Mouse (Mus musculus) midbrain, embryonic 10.5 days (tissue): Measurements from ENCODE around the gene Slc52a3. TPM values are rescaled to one million over a fixed set of nuclear protein-coding genes. Genes with fewer than 3 reads are reported as not detected.
A peak's percentile ranks its signal among the peaks of the same experiment; 100 is the strongest.
"Not testable (repeated sequence)": the region's sequence is repeated elsewhere in the genome, so short reads cannot be mapped to it uniquely, and the experiment has no call there.

ENCODE experiments used
- DNase-seq: peaks from one replicate; pipeline ENCODE4 v3.0.0-alpha.2; 2017; ENCODE audit warnings: low spot score
- H3K27ac ChIP-seq: fragments of 300-500 bp; sonication (generic); replicated peaks from 2 replicates; pipeline ENCODE4 v1.5.1; 2016; ENCODE audit warnings: mild to moderate bottlenecking
- H3K27me3 ChIP-seq: fragments of 300-500 bp; sonication (generic); 2 replicates; pipeline ENCODE4 v1.6.1; 2016; ENCODE audit warnings: low read depth, mild to moderate bottlenecking; ENCODE audit not compliant: poor library complexity, severe bottlenecking
- H3K36me3 ChIP-seq: fragments of 300-500 bp; sonication (generic); 2 replicates; pipeline ENCODE4 v1.6.1; 2016; ENCODE audit warnings: mild to moderate bottlenecking, moderate library complexity
- H3K4me1 ChIP-seq: fragments of 300-500 bp; sonication (generic); 2 replicates; pipeline ENCODE4 v1.6.1; 2016
- H3K4me3 ChIP-seq: fragments of 300-500 bp; sonication (generic); 2 replicates; pipeline ENCODE4 v1.5.1; 2016; ENCODE audit warnings: mild to moderate bottlenecking, moderate library complexity
- H3K9me3 ChIP-seq: fragments of 300-500 bp; sonication (generic); replicated peaks from 2 replicates; pipeline ENCODE4 v1.6.1; 2016; ENCODE audit warnings: mild to moderate bottlenecking
- WGBS: fragments of 180-500 bp; shearing (Covaris S2); methylation state at CpG from one replicate; pipeline ENCODE4 v1.1.7; 2016; 5-methylcytosine and 5-hydroxymethylcytosine counted together
- polyA plus RNA-seq: library from polyadenylated mRNA; unstranded; fragments of >200 nt; fragmentation: Nextera tagmentation; extraction: Ambion mirVana; gene quantifications from 2 replicates; pipeline ENCODE4 v1.2.1, GENCODE M21; 2016

Slc52a3 gene
- polyA plus RNA-seq, 1 experiment from 2014 or later, result 0.81 TPM

DNA sequence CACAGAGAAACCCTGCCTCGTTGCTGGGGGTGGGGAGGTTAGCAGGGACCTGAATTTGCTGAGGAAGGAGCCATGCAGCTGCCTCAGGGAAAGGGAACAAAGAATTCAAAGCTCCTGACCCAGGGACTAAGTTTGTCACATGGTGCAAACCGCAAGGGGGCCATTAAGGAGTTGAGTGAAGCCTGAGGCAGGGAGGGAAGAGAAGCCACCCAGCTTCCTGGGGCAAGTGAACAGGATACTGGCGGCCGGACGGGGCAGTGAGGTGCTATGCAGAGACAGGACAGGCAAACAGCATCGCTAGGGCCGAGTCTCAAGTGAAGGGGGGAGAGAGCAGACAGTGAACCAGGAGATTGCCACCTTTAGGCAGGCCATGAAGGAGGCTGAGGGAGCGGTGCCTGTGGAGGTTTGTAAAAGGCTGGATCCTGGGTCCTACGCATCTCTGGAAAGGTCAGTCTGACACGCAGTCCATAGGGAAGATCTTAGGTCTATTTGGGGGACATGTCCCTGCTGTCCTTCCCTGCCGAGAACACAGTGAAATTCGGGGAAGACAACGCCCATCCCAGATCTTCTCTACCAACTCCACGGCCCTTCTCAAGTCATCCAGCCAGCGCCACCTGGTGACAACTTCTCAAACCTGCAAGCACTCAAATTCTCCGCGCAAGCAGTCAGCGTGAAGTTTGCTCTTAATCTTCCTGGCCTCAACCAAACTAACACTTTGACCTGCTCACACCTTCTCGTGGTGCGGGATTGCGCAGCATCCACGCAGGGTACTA is 1.8 kb upstream of the Slc52a3 start:
- peak; percentile 77 for DNase-seq
- Histone ChIP-seq H3K27ac (0 out of 2 replicates have a peak overlapping the region, but pooled peaks have one; percentile 65), H3K9me3 (no peaks in the 10 kb centered on the region), H3K36me3 (no peaks in the 10 kb centered on the region), H3K4me3 (peak overlapping the region; percentile 38), H3K4me1 (peaks cover 32% of the 10 kb centered on the region), H3K27me3 (peaks cover 70% of the 10 kb centered on the region)
- 9% methylated on average over 22 of the region's 22 CpGs for WGBS

DNA sequence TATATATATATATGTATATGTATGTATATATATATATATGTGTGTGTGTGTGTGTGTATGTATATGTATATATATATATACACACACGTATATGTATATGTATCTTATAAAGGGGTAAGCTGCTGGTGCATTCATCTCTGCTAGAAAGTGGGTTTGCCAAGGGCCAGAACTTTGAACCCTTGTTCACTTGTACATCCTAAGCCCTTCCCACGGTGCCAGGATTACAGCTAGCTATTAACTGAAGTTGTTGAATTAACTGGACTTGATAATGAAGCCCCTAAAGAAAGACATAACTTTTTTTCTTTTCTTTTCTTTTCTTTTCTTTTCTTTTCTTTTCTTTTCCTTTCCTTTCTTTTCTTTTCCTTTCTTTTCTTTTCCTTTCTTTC is 872 bp downstream of the Slc52a3 start:
- peaks cover 92% of the 10 kb centered on the region for H3K27me3 ChIP-seq
- not testable (repeated sequence) for H3K4me3 ChIP-seq, H3K27ac ChIP-seq, H3K36me3 ChIP-seq, H3K9me3 ChIP-seq, DNase-seq
- WGBS, result 59% methylated on average over 2 of the region's 2 CpGs
- peaks cover 36% of the 10 kb centered on the region for H3K4me1 ChIP-seq

DNA sequence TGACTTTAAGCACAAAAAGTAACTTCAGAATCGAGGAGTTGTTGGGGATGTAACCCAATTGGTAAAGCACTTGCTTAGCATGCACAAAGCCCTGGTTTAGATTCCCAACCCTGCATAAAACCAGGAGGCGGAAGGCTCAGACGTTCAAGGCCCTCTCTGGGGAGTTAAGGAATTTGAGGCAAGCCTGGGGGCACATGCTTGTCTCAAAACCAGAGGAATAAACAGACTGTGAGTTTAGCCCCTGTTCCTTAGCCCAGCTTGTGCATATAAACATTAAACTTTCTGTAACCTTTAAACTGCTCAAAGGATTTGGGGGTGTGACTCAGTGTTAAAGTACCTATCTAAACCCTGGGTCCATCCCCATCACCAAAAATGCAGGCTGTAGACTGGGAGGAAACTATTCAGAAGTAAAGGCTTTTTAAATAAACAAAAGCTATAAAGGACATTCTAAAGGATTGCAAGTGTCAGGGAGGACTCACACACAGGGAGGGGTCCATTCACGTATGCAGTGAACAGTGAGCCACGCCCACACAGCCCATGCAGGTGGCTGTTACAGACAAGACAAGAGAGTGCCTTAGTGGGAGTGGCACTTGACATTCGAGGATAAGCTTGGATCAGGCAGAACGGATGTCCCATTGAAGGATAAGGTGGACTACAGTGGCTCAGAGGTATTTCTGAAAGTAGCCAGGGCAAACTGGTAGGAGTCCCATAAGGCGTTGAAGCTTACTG is 1.6 kb downstream of the Slc52a3 start:
- H3K4me1 ChIP-seq, result peaks cover 36% of the 10 kb centered on the region
- no peak overlapping the region for H3K27ac ChIP-seq
- no peak for DNase-seq
- no peak overlapping the region for H3K4me3 ChIP-seq
- peaks cover 88% of the 10 kb centered on the region for H3K27me3 ChIP-seq
- 51% methylated on average over 8 of the region's 8 CpGs for WGBS
- no peaks in the 10 kb centered on the region for H3K9me3 ChIP-seq
- no peaks in the 10 kb centered on the region for H3K36me3 ChIP-seq

DNA sequence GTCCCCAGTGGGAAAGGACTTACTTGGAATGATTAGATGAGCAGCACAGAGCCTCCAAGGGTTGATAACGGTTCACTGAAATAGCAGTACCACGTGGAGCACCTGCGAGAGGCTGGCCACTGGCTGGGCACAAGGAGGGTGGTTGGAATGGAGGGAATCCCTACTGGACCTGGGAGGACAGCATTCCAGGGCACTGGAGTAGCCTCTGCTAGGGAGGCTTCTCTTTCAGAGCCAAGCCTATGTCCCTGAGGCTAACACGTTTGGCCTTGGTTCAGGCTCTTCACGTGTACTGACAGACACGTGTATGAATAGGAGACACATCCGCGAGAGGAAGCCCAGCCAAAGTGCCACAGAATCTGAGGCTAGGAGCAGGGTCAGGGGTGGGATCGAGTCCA is 2.2 kb downstream of the Slc52a3 start:
- H3K27ac ChIP-seq, result no peak overlapping the region
- H3K36me3 ChIP-seq, result no peaks in the 10 kb centered on the region
- no peak overlapping the region for H3K4me3 ChIP-seq
- WGBS, result 76% methylated on average over 9 of the region's 9 CpGs
- peaks cover 36% of the 10 kb centered on the region for H3K4me1 ChIP-seq
- no peaks in the 10 kb centered on the region for H3K9me3 ChIP-seq
- no peak for DNase-seq
- H3K27me3 ChIP-seq, result peaks cover 83% of the 10 kb centered on the region

DNA sequence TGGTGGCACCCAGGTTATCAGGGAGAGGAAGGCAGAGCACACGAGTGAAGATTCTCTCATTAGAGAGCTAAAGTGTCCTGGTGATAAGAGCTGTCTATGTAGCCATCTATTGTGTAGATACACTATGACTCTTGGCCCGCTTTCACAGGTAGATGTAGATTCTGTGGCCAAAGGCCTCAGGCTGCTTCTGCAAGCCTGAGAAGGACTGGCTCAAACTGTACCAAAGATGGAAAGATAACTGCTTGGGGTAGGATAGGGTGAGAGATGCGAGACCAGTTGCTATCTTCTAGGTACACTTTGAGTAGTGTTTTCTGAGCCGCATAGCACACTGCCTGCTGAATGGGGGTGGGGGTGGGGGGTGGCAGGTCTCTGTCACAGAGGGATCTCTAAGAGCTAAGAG is 2.6 kb downstream of the Slc52a3 start:
- no peak for DNase-seq
- Histone ChIP-seq H3K36me3 (no peaks in the 10 kb centered on the region), H3K4me3 (no peak overlapping the region), H3K27me3 (peaks cover 78% of the 10 kb centered on the region), H3K27ac (no peak overlapping the region), H3K4me1 (peaks cover 36% of the 10 kb centered on the region), H3K9me3 (no peaks in the 10 kb centered on the region)
- WGBS, result 73% methylated on average over 4 of the region's 4 CpGs

DNA sequence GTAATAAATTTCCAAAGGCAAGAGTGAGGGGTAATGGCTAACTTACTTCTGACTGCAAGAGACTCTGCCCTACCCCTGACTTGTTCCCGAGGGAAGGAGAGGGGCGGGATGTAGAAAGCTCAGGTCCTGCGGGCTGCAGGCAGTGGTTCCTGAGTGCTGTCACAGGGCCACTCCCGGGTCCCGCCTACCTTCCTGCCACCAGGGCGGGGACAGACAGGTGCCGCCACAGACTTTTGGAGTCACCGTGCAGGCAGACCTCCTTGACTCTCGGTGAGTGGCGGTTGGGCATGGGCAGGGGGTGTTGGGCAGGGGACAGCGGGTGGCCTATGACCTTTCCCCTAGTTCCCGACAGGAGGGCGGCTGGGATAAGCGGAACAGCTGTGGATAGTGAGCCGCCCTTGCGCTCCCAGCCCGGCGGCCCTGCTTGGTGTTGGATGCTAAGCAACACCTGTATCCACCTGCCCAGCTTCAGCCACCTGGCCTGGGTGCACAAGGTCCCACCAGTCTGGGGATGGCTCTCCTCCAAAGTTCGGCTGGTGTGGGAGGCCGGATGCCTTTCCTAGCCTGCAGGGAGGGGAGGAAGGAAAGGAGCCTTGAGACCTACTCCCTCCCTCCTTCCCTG is 3.5 kb downstream of the Slc52a3 start:
- 6% methylated on average over 20 of the region's 20 CpGs for WGBS
- H3K27ac ChIP-seq, result peak overlapping the region; percentile 49; the same call in 1 of the 2 replicates
- H3K27me3 ChIP-seq, result peaks cover 70% of the 10 kb centered on the region

DNA sequence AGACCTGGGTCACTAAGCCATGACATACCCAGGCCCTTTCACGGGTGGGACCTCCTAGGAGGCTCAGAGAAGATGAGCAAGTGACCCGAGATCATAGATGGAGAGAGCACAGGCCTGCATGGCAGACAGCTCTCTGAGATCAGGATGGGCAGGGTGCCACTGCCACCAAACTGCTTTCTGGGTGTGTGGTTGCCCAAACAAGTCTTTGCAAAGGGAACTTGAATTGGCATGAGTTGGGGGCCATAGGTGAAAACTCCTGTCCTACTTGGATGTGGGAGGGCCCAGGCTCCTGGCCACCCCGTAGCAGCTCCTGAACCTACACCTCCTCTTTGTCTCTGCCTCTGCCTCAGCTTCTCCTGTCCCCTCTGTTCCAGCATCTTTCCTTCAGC is 4.0 kb downstream of the Slc52a3 start:
- no peak overlapping the region for H3K4me3 ChIP-seq
- H3K9me3 ChIP-seq, result no peaks in the 10 kb centered on the region
- H3K27ac ChIP-seq, result 0 out of 2 replicates have a peak overlapping the region, but pooled peaks have one; percentile 49
- no peak for DNase-seq
- H3K4me1 ChIP-seq, result peaks cover 25% of the 10 kb centered on the region
- 51% methylated on average over 3 of the region's 3 CpGs for WGBS
- no peaks in the 10 kb centered on the region for H3K36me3 ChIP-seq
- H3K27me3 ChIP-seq, result peaks cover 65% of the 10 kb centered on the region

More for the DNA sequence above, 3.5 kb downstream of the Slc52a3 start:
- DNase-seq, result no peak
- Histone ChIP-seq H3K4me3 (no peak overlapping the region), H3K9me3 (no peaks in the 10 kb centered on the region), H3K4me1 (peaks cover 28% of the 10 kb centered on the region), H3K36me3 (no peaks in the 10 kb centered on the region)

DNA sequence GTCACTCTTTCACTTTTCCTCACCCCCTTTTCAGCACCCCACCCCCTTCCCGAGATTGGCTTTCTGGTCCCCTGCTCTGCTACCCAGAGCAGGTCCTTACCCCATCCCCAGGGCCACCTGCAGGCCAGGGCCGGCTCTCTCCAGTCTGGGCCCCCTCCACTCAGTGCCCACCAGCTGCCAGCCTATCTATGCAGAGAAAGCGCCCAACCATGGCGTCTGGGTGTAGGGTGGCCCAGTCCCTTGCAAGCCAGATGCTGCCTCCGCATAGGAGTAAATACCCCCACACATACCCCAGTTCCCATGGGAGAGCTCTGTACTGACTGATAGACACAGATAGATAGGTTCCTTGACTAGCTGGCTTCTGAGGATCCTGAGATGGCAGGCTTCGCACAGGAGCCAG is 4.4 kb downstream of the Slc52a3 start:
- Histone ChIP-seq H3K4me3 (no peak overlapping the region), H3K27me3 (peaks cover 60% of the 10 kb centered on the region), H3K27ac (0 out of 2 replicates have a peak overlapping the region, but pooled peaks have one; percentile 49), H3K9me3 (no peaks in the 10 kb centered on the region), H3K4me1 (peaks cover 25% of the 10 kb centered on the region), H3K36me3 (no peaks in the 10 kb centered on the region)
- DNase-seq, result no peak
- WGBS, result 62% methylated on average over 6 of the region's 6 CpGs

DNA sequence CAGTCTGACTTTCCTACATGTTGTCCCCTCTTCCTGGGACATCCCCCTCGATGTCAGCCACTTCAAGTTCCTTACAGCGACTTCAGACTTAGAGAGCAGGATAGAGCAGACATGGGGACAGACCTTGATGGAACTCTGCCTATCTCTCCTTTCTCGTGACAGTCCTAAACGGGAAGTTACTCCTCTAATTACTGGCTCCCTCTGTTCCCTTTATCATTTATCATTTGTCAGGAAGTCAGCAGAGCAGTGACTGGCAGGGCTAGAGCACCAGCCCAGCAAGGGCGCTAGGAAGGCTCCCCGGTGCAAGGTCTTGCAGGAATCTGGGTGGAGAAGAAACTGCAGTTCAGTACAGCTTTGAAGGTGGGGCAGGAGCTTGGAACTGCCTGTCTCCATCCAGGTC is 6.2 kb downstream of the Slc52a3 start:
- WGBS, result 74% methylated on average over 6 of the region's 6 CpGs

DNA sequence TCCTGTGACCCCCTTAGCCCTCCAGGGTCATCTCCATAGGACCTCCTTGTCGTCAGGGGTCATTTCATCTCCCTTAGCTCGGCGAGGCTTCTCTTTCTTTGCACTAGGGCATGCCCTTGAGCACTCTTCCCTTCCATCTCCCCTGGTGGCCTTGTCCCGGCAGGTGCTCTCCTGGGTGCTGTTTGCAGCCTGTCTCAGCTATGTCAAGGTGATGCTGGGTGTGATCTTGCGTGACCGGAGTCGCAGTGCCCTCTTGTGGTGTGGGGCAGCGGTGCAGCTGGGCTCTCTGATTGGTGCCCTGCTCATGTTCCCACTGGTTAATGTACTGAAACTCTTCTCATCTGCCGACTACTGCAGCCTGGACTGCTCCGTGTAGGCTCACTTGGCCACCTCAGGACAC is 11.5 kb downstream of the Slc52a3 start:
- H3K27ac ChIP-seq, result no peak overlapping the region
- no peaks in the 10 kb centered on the region for H3K36me3 ChIP-seq
- no peaks in the 10 kb centered on the region for H3K27me3 ChIP-seq
- no peak overlapping the region for H3K4me3 ChIP-seq
- no peak for DNase-seq
- 71% methylated on average over 10 of the region's 10 CpGs for WGBS
- peaks cover 5% of the 10 kb centered on the region; the same call in 1 of the 2 replicates for H3K4me1 ChIP-seq
- no peaks in the 10 kb centered on the region for H3K9me3 ChIP-seq

More for the DNA sequence above, 6.2 kb downstream of the Slc52a3 start:
- DNase-seq, result no peak
- H3K27me3 ChIP-seq, result peaks cover 42% of the 10 kb centered on the region
- H3K9me3 ChIP-seq, result no peaks in the 10 kb centered on the region
- H3K4me1 ChIP-seq, result peaks cover 25% of the 10 kb centered on the region
- H3K27ac ChIP-seq, result no peak overlapping the region
- H3K36me3 ChIP-seq, result no peaks in the 10 kb centered on the region
- no peak overlapping the region for H3K4me3 ChIP-seq

DNA sequence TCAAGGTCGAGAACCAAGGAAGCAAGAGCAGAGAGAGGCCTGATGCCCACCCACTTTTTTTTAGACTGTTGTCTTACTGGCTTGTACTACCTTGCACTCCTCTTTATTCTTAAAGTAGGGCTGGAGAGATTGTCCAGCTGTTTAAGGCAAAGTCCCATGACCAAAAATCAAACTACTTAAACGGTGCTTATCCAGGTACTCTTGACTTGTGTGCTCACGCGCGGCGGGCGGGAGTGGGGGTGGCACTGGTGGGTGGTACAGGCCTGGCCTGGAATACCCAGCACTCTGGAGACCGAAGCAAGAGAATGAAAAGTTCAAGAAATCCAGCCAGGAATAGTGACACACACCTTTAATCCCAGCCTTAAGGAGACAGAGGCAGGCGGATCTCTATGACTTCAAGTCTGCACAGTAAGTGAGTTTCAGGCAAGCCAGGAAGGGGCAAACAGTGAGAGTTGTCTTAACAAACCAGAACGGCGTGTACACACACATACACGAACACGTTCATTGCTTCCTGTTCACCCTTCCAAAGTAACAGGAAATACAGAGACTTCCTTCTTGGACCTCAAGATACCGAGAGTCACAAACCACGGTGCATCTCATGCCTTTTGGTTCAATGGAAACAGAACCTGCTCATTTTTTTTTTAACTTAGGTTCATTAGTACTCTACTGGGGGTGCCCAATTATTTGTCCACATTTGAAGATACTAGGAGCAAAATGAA is 12.9 kb downstream of the Slc52a3 start:
- H3K36me3 ChIP-seq, result no peaks in the 10 kb centered on the region
- H3K4me1 ChIP-seq, result peaks cover 5% of the 10 kb centered on the region; the same call in 1 of the 2 replicates
- no peaks in the 10 kb centered on the region for H3K9me3 ChIP-seq
- no peak overlapping the region for H3K27ac ChIP-seq
- DNase-seq, result no peak
- no peaks in the 10 kb centered on the region for H3K27me3 ChIP-seq
- 93% methylated on average over 15 of the region's 15 CpGs for WGBS
- H3K4me3 ChIP-seq, result no peak overlapping the region

DNA sequence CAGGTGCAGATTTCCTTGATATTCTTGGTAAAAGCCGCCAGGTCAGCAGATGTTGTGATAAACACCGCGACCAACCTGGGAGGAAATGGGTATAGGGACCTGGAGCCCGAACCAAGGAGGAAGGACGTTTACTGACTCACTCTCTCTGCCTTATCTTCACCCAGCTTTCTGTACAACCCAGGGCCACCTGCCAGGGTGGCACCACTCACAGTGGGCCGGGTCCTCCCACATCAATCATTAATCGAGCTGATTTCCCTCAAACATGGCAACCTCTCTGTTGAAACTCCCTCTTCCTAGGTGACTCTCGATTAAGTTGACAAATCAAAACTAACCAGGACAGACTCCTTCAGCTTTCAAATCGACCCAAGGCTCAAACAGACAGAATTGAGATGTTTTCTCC is 13.9 kb downstream of the Slc52a3 start:
- Histone ChIP-seq H3K27ac (no peak overlapping the region), H3K4me1 (peaks cover 7% of the 10 kb centered on the region), H3K9me3 (no peaks in the 10 kb centered on the region), H3K36me3 (no peaks in the 10 kb centered on the region), H3K27me3 (no peaks in the 10 kb centered on the region), H3K4me3 (no peak overlapping the region)
- 87% methylated on average over 9 of the region's 9 CpGs for WGBS
- no peak for DNase-seq
